In the genomic region with DNA sequence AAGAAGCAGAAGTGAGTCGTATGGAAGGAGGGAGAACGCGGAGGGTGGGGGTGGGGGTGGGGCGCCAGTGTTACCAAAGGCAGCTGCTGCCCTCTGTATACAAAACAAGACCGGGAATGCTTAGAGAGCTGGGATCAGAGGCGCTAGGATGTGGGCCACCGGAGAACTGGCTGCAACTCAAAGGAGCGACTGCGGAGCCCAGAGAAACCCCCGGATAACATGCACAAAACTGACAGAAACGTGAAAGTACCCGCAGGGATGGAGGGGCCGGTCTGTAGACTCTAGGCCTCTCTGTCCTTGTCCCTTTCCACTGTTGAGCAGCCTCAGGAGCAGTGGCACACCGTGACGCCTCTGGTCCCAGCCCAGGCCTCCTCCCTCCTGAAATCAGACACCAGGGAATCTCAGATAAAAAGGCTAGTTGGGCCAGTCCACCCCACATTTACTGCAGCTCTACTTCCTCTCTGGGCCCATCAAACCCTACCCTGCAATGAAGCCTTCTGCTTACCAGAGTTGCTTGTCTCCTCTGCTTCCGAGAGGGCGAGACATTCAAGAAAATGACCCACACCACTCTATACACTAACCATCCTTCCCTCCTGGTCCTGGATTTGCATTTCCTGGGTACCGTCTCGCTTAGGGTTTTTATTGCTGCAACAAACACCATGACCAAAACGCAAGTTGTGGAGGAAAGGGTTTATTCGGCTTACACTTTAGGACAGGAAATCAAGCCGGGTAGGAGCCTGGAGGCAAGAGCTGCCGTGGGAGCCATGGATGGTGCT, we compare ENCODE assay signal across 8 mouse cellular contexts. TPM values are rescaled to one million over a fixed set of nuclear protein-coding genes. Genes with fewer than 3 reads are reported as not detected.
DNase-seq lines count a peak whose midpoint lies in the region; ATAC-seq and TF ChIP-seq lines count a peak whose summit lies in the region.
"Had no signal": no experiment of that assay in that cellular context is flagged by ENCODE, and none has a peak within 500 bp of the region (broad histone marks: within the 10 kb centered on the region; RNA-seq: fewer than 3 reads in every experiment).

No protein-coding gene starts in this region.

- WGBS in forebrain, embryonic 16.5 days = 18% methylated on average over 23 of the region's 23 CpGs
- WGBS in liver, embryonic 12.5 days (ENCODE audit: insufficient replicate concordance) = 27% methylated on average over 23 of the region's 23 CpGs

- TF ChIP-seq CTCF in CH12.LX (conservative IDR thresholded peaks at IDR 0.05 in 1 of 2, IDR thresholded peaks at IDR 0.05 in 1 of 2; ENCODE audit: low read depth in 2 of 2, low read length in 2 of 2) (0 out of 4 replicates have a peak, but pooled peaks of 1 of the 2 experiments have one; percentile 1), MEL (IDR thresholded peaks at IDR 0.05 in 2 of 3, conservative IDR thresholded peaks at IDR 0.05 in 1 of 3; ENCODE audit: control insufficient read depth in 1 of 3, insufficient read depth in 1 of 3, low read depth in 2 of 3, low read length in 3 of 3, poor library complexity in 1 of 3, severe bottlenecking in 1 of 3) (no peak)

- no peak for TF ChIP-seq EP300 in CH12.LX (IDR thresholded peaks at IDR 0.05; ENCODE audit: low read length)
- no peak for TF ChIP-seq EP300 in MEL (IDR thresholded peaks at IDR 0.05; ENCODE audit: low read depth in 1 of 2, low read length in 2 of 2)

- H3K9me3 ChIP-seq in CH12.LX (replicated peaks; ENCODE audit: low read length) = no peaks in the 10 kb centered on the region
- H3K9me3 ChIP-seq in MEL (replicated peaks; ENCODE audit: insufficient read depth, low read length) = no peaks in the 10 kb centered on the region
- no peaks in the 10 kb centered on the region for H3K9me3 ChIP-seq in forebrain, embryonic 16.5 days (ENCODE audit: control insufficient read depth, low read length)
- H3K9me3 ChIP-seq in liver, embryonic 12.5 days (replicated peaks) = no peaks in the 10 kb centered on the region

- dilution Hi-C loops in CH12.LX (cut with MboI; ENCODE audit: extremely low pct_ligation_motif_present, extremely low pct_unique_long_range_greater_than_20kb, low sequenced_read_pairs) = no loop called here

- H3K9ac ChIP-seq in CH12.LX (ENCODE audit: insufficient read depth, low read depth) (peak overlapping the region; percentile 59), MEL (ENCODE audit: control insufficient read depth, low read depth, low read length, poor library complexity, severe bottlenecking) (no peak overlapping the region; the same call in 1 of the 2 replicates)
- H3K9ac ChIP-seq in forebrain, embryonic 16.5 days (replicated peaks; ENCODE audit: low read depth, low read length) = peak overlapping the region; percentile 31; the same call in 1 of the 2 replicates
- H3K9ac ChIP-seq in liver, embryonic 12.5 days = peak overlapping the region; percentile 35

- peaks cover 3 to 33% of the 10 kb centered on the region in 2 experiments; a peak in 3 of 4 replicates for H3K4me1 ChIP-seq in CH12.LX (ENCODE audit: control insufficient read depth in 1 of 2, insufficient read depth in 2 of 2)
- peaks cover 4 to 15% of the 10 kb centered on the region in 2 experiments for H3K4me1 ChIP-seq in MEL (ENCODE audit: control insufficient read depth in 1 of 2, insufficient read depth in 2 of 2, low read length in 2 of 2)
- H3K4me1 ChIP-seq in forebrain, embryonic 16.5 days (replicated peaks; ENCODE audit: control insufficient read depth, insufficient read depth, low read length) = peaks cover 8% of the 10 kb centered on the region; the same call in 1 of the 2 replicates
- H3K4me1 ChIP-seq in liver, embryonic 12.5 days = peaks cover 59% of the 10 kb centered on the region

- no peaks in the 10 kb centered on the region for H3K27me3 ChIP-seq in CH12.LX (replicated peaks)
- no peaks in the 10 kb centered on the region for H3K27me3 ChIP-seq in MEL (ENCODE audit: control insufficient read depth in 1 of 2, insufficient read depth in 2 of 2, low read length in 2 of 2)
- H3K27me3 ChIP-seq in forebrain, embryonic 16.5 days (replicated peaks; ENCODE audit: control insufficient read depth, insufficient read depth, low read length) = no peaks in the 10 kb centered on the region
- H3K27me3 ChIP-seq in liver, embryonic 12.5 days (replicated peaks) = no peaks in the 10 kb centered on the region

- peak; percentile 68 for ATAC-seq in forebrain, embryonic 16.5 days
- ATAC-seq in liver, embryonic 12.5 days = no peak

- no peak for DNase-seq in CH12.LX (ENCODE audit: extremely low read depth)
- peak; percentile 46 for DNase-seq in MEL (ENCODE audit: low read depth, low spot score)
- no peak for DNase-seq in adrenal gland, adult 8-10 months
- DNase-seq in natural killer cell, adult 2 months (ENCODE audit: low spot score in 2 of 2) = no peak
- DNase-seq in frontal cortex, postnatal 36 days (ENCODE audit: low spot score in 2 of 2) = no peak

- in situ Hi-C loops in CH12.LX (cut with MboI; ENCODE audit: low pct_ligation_motif_present, low pct_unique_long_range_greater_than_20kb, low sequenced_read_pairs) = loop anchor here (25.0 kb wide), 1 partner anchor 363 kb away; no protein-coding TSS in a partner anchor

- no peak for TF ChIP-seq RAD21 in CH12.LX (IDR thresholded peaks at IDR 0.05; ENCODE audit: low read depth, low read length)
- no peak for TF ChIP-seq RAD21 in MEL (IDR thresholded peaks at IDR 0.05; ENCODE audit: low read depth, low read length)

- peak overlapping the region; percentile 63 to 69 (median 67) for H3K4me3 ChIP-seq in CH12.LX (replicated peaks in 1 of 3; ENCODE audit: low read depth in 2 of 3, low read length in 2 of 3, poor library complexity in 1 of 3)
- H3K4me3 ChIP-seq in MEL (ENCODE audit: control insufficient read depth in 1 of 2, insufficient read depth in 1 of 2, low read depth in 2 of 2, low read length in 2 of 2) = peak overlapping the region in 1 of 2 experiments; percentile 61; a peak in 2 of 4 replicates
- no peak overlapping the region for H3K4me3 ChIP-seq in forebrain, embryonic 16.5 days (replicated peaks; ENCODE audit: low read length)
- H3K4me3 ChIP-seq in liver, embryonic 12.5 days = no peak overlapping the region
- H3K4me3 ChIP-seq: erythroblast, embryonic 14.5 days had no signal

- peak overlapping the region; percentile 98 for H3K4me2 ChIP-seq in CH12.LX (ENCODE audit: insufficient read depth, low read depth, poor library complexity, severe bottlenecking)
- no peak overlapping the region for H3K4me2 ChIP-seq in forebrain, embryonic 16.5 days (ENCODE audit: low read length)
- peak overlapping the region; percentile 67 for H3K4me2 ChIP-seq in liver, embryonic 12.5 days

- peak overlapping the region; percentile 55 for H3K27ac ChIP-seq in CH12.LX (ENCODE audit: insufficient read depth, low read depth)
- H3K27ac ChIP-seq in MEL (ENCODE audit: control insufficient read depth, low read depth, low read length) = no peak overlapping the region
- H3K27ac ChIP-seq in forebrain, embryonic 16.5 days (ENCODE audit: low read length) = 0 out of 2 replicates have a peak overlapping the region, but pooled peaks have one; percentile 24
- peak overlapping the region; percentile 69 for H3K27ac ChIP-seq in liver, embryonic 12.5 days

- no peaks in the 10 kb centered on the region for H3K36me3 ChIP-seq in CH12.LX (replicated peaks in 1 of 2; ENCODE audit: control insufficient read depth in 1 of 2, insufficient read depth in 1 of 2, low read length in 1 of 2)
- H3K36me3 ChIP-seq in MEL (ENCODE audit: control insufficient read depth in 1 of 2, insufficient read depth in 2 of 2, low read length in 2 of 2) = peaks cover 0 to 9% of the 10 kb centered on the region in 2 experiments; a peak in 2 of 4 replicates
- H3K36me3 ChIP-seq in forebrain, embryonic 16.5 days (ENCODE audit: control insufficient read depth, insufficient read depth) = no peaks in the 10 kb centered on the region
- no peaks in the 10 kb centered on the region for H3K36me3 ChIP-seq in liver, embryonic 12.5 days

- TF ChIP-seq POLR2A in CH12.LX (IDR thresholded peaks at IDR 0.05; ENCODE audit: low read depth, low read length) = no peak; the same call in none of the 2 replicates
- no peak for TF ChIP-seq POLR2A in MEL (IDR thresholded peaks at IDR 0.05; ENCODE audit: control insufficient read depth in 1 of 2, insufficient read depth in 1 of 2, low read depth in 1 of 2, low read length in 2 of 2, poor library complexity in 1 of 2)

- H3K79me2 ChIP-seq in CH12.LX (replicated peaks; ENCODE audit: control insufficient read depth, extremely low read depth, insufficient read depth, poor library complexity, severe bottlenecking) = no peaks in the 10 kb centered on the region
- peaks cover 29% of the 10 kb centered on the region for H3K79me2 ChIP-seq in MEL (ENCODE audit: control insufficient read depth, insufficient read depth, low read length, poor library complexity)

TF ChIP-seq in CH12.LX, 34 proteins besides CTCF, POLR2A, EP300 and RAD21 (continues in another document):
- TF ChIP-seq ZKSCAN1 (IDR thresholded peaks at IDR 0.05; ENCODE audit: borderline replicate concordance, low read depth, low read length) (no peak), POLR2AphosphoS2 (IDR thresholded peaks at IDR 0.05; ENCODE audit: low read depth, low read length) (no peak), UBTF (IDR thresholded peaks at IDR 0.05; ENCODE audit: low read depth, low read length) (no peak), ETS1 (conservative IDR thresholded peaks at IDR 0.05; ENCODE audit: low read depth, low read length) (no peak), MXI1 (IDR thresholded peaks at IDR 0.05; ENCODE audit: low read depth, low read length) (peak; percentile 68), CHD1 (IDR thresholded peaks at IDR 0.05; ENCODE audit: low read depth, low read length) (0 out of 2 replicates have a peak, but pooled peaks have one; percentile 21)

TF ChIP-seq in MEL, 35 proteins besides CTCF, POLR2A, EP300 and RAD21:
- TF ChIP-seq SIN3A (IDR thresholded peaks at IDR 0.05; ENCODE audit: low read length) (no peak), GATA1 (IDR thresholded peaks at IDR 0.05; ENCODE audit: low read depth, low read length) (no peak), RCOR1 (IDR thresholded peaks at IDR 0.05; ENCODE audit: low read depth, low read length) (0 out of 2 replicates have a peak, but pooled peaks have one; percentile 30)

RNA-seq across cellular contexts. Expression of a gene that starts 1.7 kb away (rescaled TPM):
- total RNA-seq in CH12.LX (2012; rRNA removed) (34.0 and 35.1 TPM in 2 replicates), CH12.LX (2014; rRNA removed) (29.5 and 33.6 TPM in 2 replicates), MEL (2012; rRNA removed) (30.3 and 37.3 TPM in 2 replicates)
- polyA plus RNA-seq in CH12.LX (2012; ENCODE audit: insufficient read length, low read depth) (76.1 and 84.5 TPM in 2 replicates), MEL (2012; ENCODE audit: insufficient read depth in 1 of 2, insufficient read length in 2 of 2, low read depth in 1 of 2, low replicate concordance in 2 of 2, missing spikeins in 1 of 2) (10 to 100 TPM; 41.6 to 89.2 TPM)
- 69.8 and 81.5 TPM in 2 replicates for polyA plus RNA-seq in forebrain, embryonic 16.5 days (2015; fragmentation: Nextera tagmentation; extraction: Ambion mirVana)
- 35.7 and 38.5 TPM in 2 replicates for polyA plus RNA-seq in liver, embryonic 12.5 days (2016; fragmentation: Nextera tagmentation; extraction: Ambion mirVana)
- total RNA-seq in adrenal gland, adult 8-10 months (2022) = 10 to 100 TPM; 51.7 to 94.5 (median 70.6) TPM

Comparison
In these comparisons a context has a peak if more than half of its experiments do, and no peak if none do; other contexts are left out.
1. H3K4me3 ChIP-seq: peak in CH12.LX (3 of 3); none in forebrain, embryonic 16.5 days (single experiment) and liver, embryonic 12.5 days (single experiment).